Mouse (Mus musculus): Measurements from ENCODE around the gene Gm45717. TPM values are rescaled to one million over a fixed set of nuclear protein-coding genes. Genes with fewer than 3 reads are reported as not detected.
"Not testable (repeated sequence)": the region's sequence is repeated elsewhere in the genome, so short reads cannot be mapped to it uniquely, and the experiment has no call there.

Gm45717 gene
- polyA plus RNA-seq, 1 experiment from 2014 or later: not detected

DNA sequence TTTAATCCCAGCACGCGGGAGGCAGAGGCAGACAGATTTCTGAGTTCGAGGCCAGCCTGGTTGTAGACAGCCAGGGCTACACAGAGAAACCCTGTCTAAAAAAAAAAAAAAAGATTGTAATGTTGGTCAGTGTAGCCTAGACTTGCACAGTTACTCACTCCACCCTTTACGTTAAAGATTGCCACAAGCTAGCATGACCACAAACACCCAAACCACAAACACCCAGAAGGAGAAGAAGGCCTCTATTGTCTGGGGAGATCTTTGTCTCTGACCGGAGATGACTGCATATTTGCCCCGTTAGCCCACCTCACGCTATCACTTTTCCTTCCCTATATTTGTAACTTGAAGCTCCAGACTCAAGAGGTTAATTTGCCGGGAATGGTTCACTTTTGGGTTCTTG lies 26.0 kb upstream of the Gm45717 start:
- H3K36me3 ChIP-seq (replicated peaks; ENCODE audit: insufficient read depth, low read length): no peaks in the 10 kb centered on the region
- DNase-seq (no peak), ATAC-seq (peak; percentile 55)
- H3K27ac ChIP-seq (ENCODE audit: low read depth): 0 out of 2 replicates have a peak overlapping the region, but pooled peaks have one; percentile 44
- H3K4me3 ChIP-seq (ENCODE audit: low read depth, low read length): no peak overlapping the region
- no peaks in the 10 kb centered on the region for H3K9me3 ChIP-seq (ENCODE audit: low read length)
- H3K27me3 ChIP-seq (ENCODE audit: insufficient read depth, low read length): no peaks in the 10 kb centered on the region
- TF ChIP-seq EP300 (IDR thresholded peaks at IDR 0.05; ENCODE audit: low read depth) (peak; percentile 48; the same call in 1 of the 2 replicates), CTCF (IDR thresholded peaks at IDR 0.05; ENCODE audit: low read depth) (no peak)
- no peak overlapping the region for H3K9ac ChIP-seq (replicated peaks)
- H3K4me1 ChIP-seq (ENCODE audit: insufficient read depth): no peaks in the 10 kb centered on the region
- H3K4me2 ChIP-seq (ENCODE audit: low read depth, low read length): no peak overlapping the region
- WGBS (ENCODE audit: insufficient replicate concordance): 37% methylated on average over 8 of the region's 8 CpGs

GRCm38 (mm10) chr7:140976720-140977119 lies 21.0 kb upstream of the Gm45717 start:
- H3K27ac ChIP-seq (ENCODE audit: low read depth); H3K4me2 ChIP-seq (ENCODE audit: low read depth, low read length); H3K9me3 ChIP-seq (ENCODE audit: low read length); H3K27me3 ChIP-seq (ENCODE audit: insufficient read depth, low read length); H3K4me1 ChIP-seq (ENCODE audit: insufficient read depth); H3K4me3 ChIP-seq (ENCODE audit: low read depth, low read length); ATAC-seq; H3K36me3 ChIP-seq (replicated peaks; ENCODE audit: insufficient read depth, low read length); DNase-seq; H3K9ac ChIP-seq (replicated peaks): not testable (repeated sequence)
- WGBS (ENCODE audit: insufficient replicate concordance): 54% methylated on average over 9 of the region's 9 CpGs

- TF ChIP-seq CTCF (IDR thresholded peaks at IDR 0.05; ENCODE audit: low read depth): no peak
- no peak for TF ChIP-seq EP300 (IDR thresholded peaks at IDR 0.05; ENCODE audit: low read depth)
- Histone ChIP-seq H3K4me2 (ENCODE audit: low read depth, low read length) (no peak overlapping the region), H3K4me1 (ENCODE audit: insufficient read depth) (no peaks in the 10 kb centered on the region), H3K27ac (ENCODE audit: low read depth) (no peak overlapping the region), H3K9me3 (ENCODE audit: low read length) (no peaks in the 10 kb centered on the region), H3K4me3 (ENCODE audit: low read depth, low read length) (no peak overlapping the region), H3K36me3 (replicated peaks; ENCODE audit: insufficient read depth, low read length) (no peaks in the 10 kb centered on the region), H3K27me3 (ENCODE audit: insufficient read depth, low read length) (no peaks in the 10 kb centered on the region), H3K9ac (replicated peaks) (no peak overlapping the region)
- DNase-seq: no peak
- 75% methylated on average over 3 of the region's 3 CpGs for WGBS (ENCODE audit: insufficient replicate concordance)
- no peak for ATAC-seq
These were observed 19.7 kb upstream of the Gm45717 start for GRCm38 (mm10) chr7:140975465-140975864.

DNA sequence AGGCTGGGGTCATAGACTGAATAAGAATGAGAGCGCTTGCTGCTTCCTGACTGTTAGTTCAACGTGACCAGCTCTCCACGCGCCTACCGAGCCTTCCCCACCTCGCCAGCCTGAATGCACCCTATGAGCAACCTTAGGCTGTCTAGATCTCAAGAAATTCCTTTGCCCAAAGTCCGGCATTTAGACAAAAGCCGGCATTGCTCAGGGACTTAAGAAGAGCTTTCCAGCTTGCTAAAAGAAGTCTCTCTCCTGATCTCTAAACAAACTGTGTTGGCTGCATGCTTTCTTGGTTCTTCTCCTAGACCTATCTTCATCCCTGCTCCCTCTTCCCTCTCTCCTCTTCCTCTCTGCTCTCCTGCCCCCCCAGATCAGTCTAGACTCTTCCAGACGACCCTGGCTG lies 19.2 kb upstream of the Gm45717 start:
- no peaks in the 10 kb centered on the region for H3K9me3 ChIP-seq (ENCODE audit: low read length)
- no peak for TF ChIP-seq CTCF (IDR thresholded peaks at IDR 0.05; ENCODE audit: low read depth)
- no peak for TF ChIP-seq EP300 (IDR thresholded peaks at IDR 0.05; ENCODE audit: low read depth)
- H3K4me1 ChIP-seq (ENCODE audit: insufficient read depth): no peaks in the 10 kb centered on the region
- no peak overlapping the region for H3K4me2 ChIP-seq (ENCODE audit: low read depth, low read length)
- H3K9ac ChIP-seq (replicated peaks): no peak overlapping the region
- no peak for DNase-seq
- H3K27me3 ChIP-seq (ENCODE audit: insufficient read depth, low read length): no peaks in the 10 kb centered on the region
- no peaks in the 10 kb centered on the region for H3K36me3 ChIP-seq (replicated peaks; ENCODE audit: insufficient read depth, low read length)
- ATAC-seq: no peak
- H3K4me3 ChIP-seq (ENCODE audit: low read depth, low read length): no peak overlapping the region
- WGBS (ENCODE audit: insufficient replicate concordance): 33% methylated on average over 9 of the region's 9 CpGs
- H3K27ac ChIP-seq (ENCODE audit: low read depth): no peak overlapping the region

DNA sequence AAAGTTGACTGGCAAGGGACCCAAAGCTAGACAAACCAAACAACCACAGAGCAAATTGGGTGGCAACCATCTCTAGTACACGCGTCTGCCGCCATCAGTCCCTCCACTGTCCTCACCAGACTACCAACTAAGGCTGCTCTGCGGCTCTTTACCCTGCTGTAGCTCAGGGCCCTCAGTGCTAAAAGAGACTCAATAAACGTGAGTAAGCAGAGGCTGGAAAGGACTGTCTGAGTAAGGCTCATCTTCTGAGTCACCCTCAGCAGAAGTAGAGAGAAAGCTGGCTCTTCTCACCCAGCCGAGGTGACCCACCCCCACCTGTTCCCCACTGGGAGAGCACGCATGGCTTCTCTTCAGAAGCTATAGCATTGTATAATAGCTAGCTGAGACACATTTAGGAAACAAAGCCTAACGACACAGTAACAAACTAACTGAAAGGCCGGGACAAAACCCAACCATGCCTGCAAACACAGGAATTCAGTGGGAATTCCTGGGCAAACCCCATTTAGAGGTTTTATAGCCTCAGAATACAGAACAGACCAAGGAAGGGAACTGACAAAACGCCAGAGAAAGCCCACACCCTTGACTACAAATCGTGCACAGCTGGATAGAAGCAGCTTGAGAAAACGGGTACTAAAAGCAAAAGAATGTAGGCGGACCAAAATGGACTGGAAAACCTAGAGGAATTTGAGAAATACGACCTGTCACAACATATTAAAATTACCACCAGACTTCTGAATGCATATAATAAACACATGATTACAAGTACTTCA lies 17.8 kb upstream of the Gm45717 start:
- Histone ChIP-seq H3K4me3 (ENCODE audit: low read depth, low read length) (no peak overlapping the region), H3K36me3 (replicated peaks; ENCODE audit: insufficient read depth, low read length) (no peaks in the 10 kb centered on the region), H3K4me2 (ENCODE audit: low read depth, low read length) (no peak overlapping the region), H3K27ac (ENCODE audit: low read depth) (no peak overlapping the region), H3K9ac (replicated peaks) (no peak overlapping the region), H3K4me1 (ENCODE audit: insufficient read depth) (no peaks in the 10 kb centered on the region), H3K27me3 (ENCODE audit: insufficient read depth, low read length) (no peaks in the 10 kb centered on the region), H3K9me3 (ENCODE audit: low read length) (no peaks in the 10 kb centered on the region)
- DNase-seq (no peak), ATAC-seq (no peak)
- TF ChIP-seq EP300 (IDR thresholded peaks at IDR 0.05; ENCODE audit: low read depth) (no peak), CTCF (IDR thresholded peaks at IDR 0.05; ENCODE audit: low read depth) (no peak)
- WGBS (ENCODE audit: insufficient replicate concordance): 58% methylated on average over 14 of the region's 14 CpGs

GRCm38 (mm10) chr7:140971479-140972171 lies 15.9 kb upstream of the Gm45717 start:
- no peak for TF ChIP-seq CTCF (IDR thresholded peaks at IDR 0.05; ENCODE audit: low read depth)
- no peak for TF ChIP-seq EP300 (IDR thresholded peaks at IDR 0.05; ENCODE audit: low read depth)
- no peaks in the 10 kb centered on the region for H3K27me3 ChIP-seq (ENCODE audit: insufficient read depth, low read length)
- H3K4me3 ChIP-seq (ENCODE audit: low read depth, low read length): no peak overlapping the region
- no peak for ATAC-seq
- no peak overlapping the region for H3K9ac ChIP-seq (replicated peaks)
- H3K36me3 ChIP-seq (replicated peaks; ENCODE audit: insufficient read depth, low read length): no peaks in the 10 kb centered on the region
- WGBS (ENCODE audit: insufficient replicate concordance): 76% methylated on average over 8 of the region's 8 CpGs
- H3K9me3 ChIP-seq (ENCODE audit: low read length): no peaks in the 10 kb centered on the region
- H3K27ac ChIP-seq (ENCODE audit: low read depth): peak overlapping the region; percentile 34; the same call in 1 of the 2 replicates
- no peak for DNase-seq
- peaks cover 4% of the 10 kb centered on the region; the same call in 1 of the 2 replicates for H3K4me1 ChIP-seq (ENCODE audit: insufficient read depth)
- H3K4me2 ChIP-seq (ENCODE audit: low read depth, low read length): no peak overlapping the region

All from liver, postnatal 0 days (tissue).